Mouse (Mus musculus): ENCODE results near the gene Peli1.

GRCm38 (mm10) chr11:21153111-21153510 lies 62.0 kb downstream of the Peli1 start:
- TF ChIP-seq CTCF (IDR thresholded peaks at IDR 0.05; ENCODE audit: extremely low read depth, insufficient read depth, insufficient read length, insufficient replicate concordance): no peak
- TF ChIP-seq POLR2A (IDR thresholded peaks at IDR 0.05; ENCODE audit: low read depth, low read length): no peak

All from spleen, adult 2 months (tissue).